Mouse (Mus musculus): ENCODE measurements at regions not wholly inside any gene's neighbourhood (a gene's known extent, or its start where the extent isn't known, plus 50 kb on each side); places are given as distances from the start of the nearest gene placed in this dataset.

DNA sequence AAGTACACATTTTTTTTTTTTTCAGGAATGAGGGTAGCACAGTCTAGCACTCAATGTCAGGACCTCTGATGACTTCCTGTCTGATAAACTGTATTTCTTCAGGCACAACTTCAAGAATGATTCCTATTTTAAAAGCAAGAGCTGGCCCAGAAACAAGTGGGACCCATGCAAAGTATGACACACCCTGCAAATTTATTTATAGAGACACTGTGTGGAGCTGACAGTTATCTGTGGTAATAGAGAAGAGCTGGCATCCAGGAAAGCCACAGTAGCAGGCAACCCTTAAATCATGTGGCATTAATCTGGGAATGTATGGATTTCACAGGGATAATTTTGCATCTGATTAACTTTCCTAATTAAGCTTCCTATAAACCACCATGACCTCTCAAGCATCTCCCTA, 216.6 kb upstream of the Large1 start:
- Histone ChIP-seq H3K4me1 (ENCODE audit: control insufficient read depth, insufficient read depth, insufficient read length) (no peaks in the 10 kb centered on the region), H3K27ac (ENCODE audit: insufficient read depth, low read length) (no peak overlapping the region), H3K27me3 (ENCODE audit: control insufficient read depth, insufficient read depth, low read length) (no peaks in the 10 kb centered on the region), H3K4me3 (ENCODE audit: extremely low read depth, insufficient read depth, insufficient read length) (no peak overlapping the region), H3K36me3 (ENCODE audit: control insufficient read depth, insufficient read depth, low read length) (no peaks in the 10 kb centered on the region)
- TF ChIP-seq CTCF (IDR thresholded peaks at IDR 0.05; ENCODE audit: extremely low read depth, insufficient read depth, insufficient read length, insufficient replicate concordance) (no peak), POLR2A (IDR thresholded peaks at IDR 0.05; ENCODE audit: low read depth, low read length) (no peak)
- DNase-seq (ENCODE audit: low read depth in 1 of 2, low spot score in 2 of 2): no peak

Data from spleen, adult 2 months (tissue).